Mouse (Mus musculus) heart, postnatal 0 days (tissue): ENCODE measurements around the gene Tfcp2l1.

Source experiments
- CTCF ChIP-seq: IDR thresholded peaks from 2 replicates; pipeline ENCODE4 v1.5.1; 2016; ENCODE audit warnings: antibody characterized with exemption, control low read depth, low read depth
- EP300 ChIP-seq: IDR thresholded peaks from 2 replicates; pipeline ENCODE4 v1.6.1; 2016; ENCODE audit warnings: antibody characterized with exemption, low read depth

DNA sequence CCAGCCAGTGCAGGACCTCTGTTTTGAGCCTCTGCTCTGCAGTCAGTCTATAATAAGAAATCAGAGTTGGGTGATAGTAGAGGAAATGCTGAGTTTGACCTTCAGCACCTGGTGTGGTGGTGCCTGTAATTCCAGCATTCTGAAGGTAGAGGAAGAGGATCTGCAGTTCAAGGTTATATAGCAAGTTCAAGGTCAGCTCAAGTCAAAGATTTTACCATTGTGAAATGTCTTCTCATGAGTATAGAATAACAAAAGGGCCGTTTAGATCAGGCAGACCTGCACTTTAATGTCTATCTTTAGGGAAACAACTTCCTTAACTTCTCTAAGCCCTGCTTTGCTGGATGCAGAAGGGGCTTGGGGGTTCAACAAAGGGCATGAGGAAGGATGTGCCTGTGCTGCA lies 35.3 kb downstream of the Tfcp2l1 start:
- TF ChIP-seq CTCF, result no peak
- no peak for TF ChIP-seq EP300
